Comparison of ENCODE assay signal across 13 mouse cellular contexts in genomic region chr7:80833651-80834532, GRCm38 (mm10). TPM values are rescaled to one million over a fixed set of nuclear protein-coding genes. Genes with fewer than 3 reads are reported as not detected.
A peak's percentile ranks its signal among the peaks of the same experiment; 100 is the strongest.
DNase-seq lines count a peak whose midpoint lies in the region; ATAC-seq and TF ChIP-seq lines count a peak whose summit lies in the region.
"Had no signal": no experiment of that assay in that cellular context is flagged by ENCODE, and none has a peak within 500 bp of the region (broad histone marks: within the 10 kb centered on the region; RNA-seq: fewer than 3 reads in every experiment).

No protein-coding gene starts in this region.

- H3K27me3 ChIP-seq in heart, embryonic 10.5 days (ENCODE audit: insufficient read depth, poor library complexity, severe bottlenecking): no peaks in the 10 kb centered on the region
- H3K27me3 ChIP-seq in spleen, adult 2 months (ENCODE audit: control insufficient read depth, insufficient read depth, low read length): no peaks in the 10 kb centered on the region
- no peaks in the 10 kb centered on the region for H3K27me3 ChIP-seq in intestine, embryonic 16.5 days (replicated peaks; ENCODE audit: control insufficient read depth, insufficient read depth, low read length)
- H3K27me3 ChIP-seq in midbrain, embryonic 11.5 days (ENCODE audit: control insufficient read depth, insufficient read depth, low read length): no peaks in the 10 kb centered on the region
- H3K27me3 ChIP-seq: heart, embryonic 15.5 days; hindbrain, embryonic 12.5 days; neural tube, embryonic 15.5 days; stomach, embryonic 15.5 days had no signal

- H3K36me3 ChIP-seq in heart, embryonic 10.5 days: no peaks in the 10 kb centered on the region
- H3K36me3 ChIP-seq in spleen, adult 2 months (ENCODE audit: control insufficient read depth, insufficient read depth, low read length): no peaks in the 10 kb centered on the region
- H3K36me3 ChIP-seq in intestine, embryonic 16.5 days (ENCODE audit: control insufficient read depth, insufficient read depth, low read length): no peaks in the 10 kb centered on the region
- no peaks in the 10 kb centered on the region for H3K36me3 ChIP-seq in midbrain, embryonic 11.5 days (ENCODE audit: control insufficient read depth, insufficient read depth, low read length)
- H3K36me3 ChIP-seq: embryonic facial prominence, embryonic 10.5 days; heart, embryonic 15.5 days; hindbrain, embryonic 12.5 days; neural tube, embryonic 15.5 days; stomach, embryonic 15.5 days had no signal

- no peak for TF ChIP-seq POLR2A in spleen, adult 2 months (IDR thresholded peaks at IDR 0.05; ENCODE audit: low read depth, low read length)

- H3K4me2 ChIP-seq in intestine, embryonic 16.5 days (ENCODE audit: low read depth, low read length): no peak overlapping the region
- H3K4me2 ChIP-seq in midbrain, embryonic 11.5 days: no peak overlapping the region

- no peak for TF ChIP-seq CTCF in spleen, adult 2 months (IDR thresholded peaks at IDR 0.05; ENCODE audit: extremely low read depth, insufficient read depth, insufficient read length, insufficient replicate concordance)

- no peak overlapping the region for H3K27ac ChIP-seq in heart, embryonic 10.5 days
- 0 out of 2 replicates have a peak overlapping the region, but pooled peaks have one; percentile 18 for H3K27ac ChIP-seq in spleen, adult 2 months (ENCODE audit: insufficient read depth, low read length)
- H3K27ac ChIP-seq in intestine, embryonic 16.5 days (ENCODE audit: low read length): no peak overlapping the region
- no peak overlapping the region for H3K27ac ChIP-seq in midbrain, embryonic 11.5 days (ENCODE audit: low read depth, low read length)
- H3K27ac ChIP-seq: embryonic facial prominence, embryonic 10.5 days; hindbrain, embryonic 12.5 days; neural tube, embryonic 15.5 days; stomach, embryonic 15.5 days had no signal

- H3K4me3 ChIP-seq in heart, embryonic 10.5 days: no peak overlapping the region
- H3K4me3 ChIP-seq in spleen, adult 2 months (ENCODE audit: extremely low read depth, insufficient read depth, insufficient read length): no peak overlapping the region
- H3K4me3 ChIP-seq in intestine, embryonic 16.5 days (ENCODE audit: low read length): no peak overlapping the region
- no peak overlapping the region for H3K4me3 ChIP-seq in midbrain, embryonic 11.5 days (ENCODE audit: low read depth, low read length)
- H3K4me3 ChIP-seq: embryonic facial prominence, embryonic 10.5 days; heart, embryonic 15.5 days; hindbrain, embryonic 12.5 days; neural tube, embryonic 15.5 days; stomach, embryonic 15.5 days had no signal

- intact Hi-C loops in heart, postnatal 14 days (cut with DNase I): no loop called here
- intact Hi-C loops in gastrocnemius, postnatal 36 days (cut with DNase I): no loop called here

- peak; percentile 67 for ATAC-seq in intestine, embryonic 16.5 days
- no peak for ATAC-seq in midbrain, embryonic 11.5 days (ENCODE audit: low FRiP score)

- H3K4me1 ChIP-seq in heart, embryonic 10.5 days: peaks cover 8% of the 10 kb centered on the region; the same call in 1 of the 2 replicates
- H3K4me1 ChIP-seq in spleen, adult 2 months (ENCODE audit: control insufficient read depth, insufficient read depth, insufficient read length): peaks cover 2% of the 10 kb centered on the region
- H3K4me1 ChIP-seq in intestine, embryonic 16.5 days (ENCODE audit: control insufficient read depth, insufficient read depth, low read length): peaks cover 8% of the 10 kb centered on the region
- H3K4me1 ChIP-seq in midbrain, embryonic 11.5 days (ENCODE audit: control insufficient read depth, insufficient read depth, low read length): no peaks in the 10 kb centered on the region

- WGBS in heart, embryonic 10.5 days: 31% methylated on average over 12 of the region's 12 CpGs
- 59% methylated on average over 12 of the region's 12 CpGs for WGBS in spleen, adult 2 months
- 35% methylated on average over 12 of the region's 12 CpGs for WGBS in intestine, embryonic 16.5 days
- 38% methylated on average over 12 of the region's 12 CpGs for WGBS in midbrain, embryonic 11.5 days

- no peak overlapping the region for H3K9ac ChIP-seq in intestine, embryonic 16.5 days (ENCODE audit: low read depth, low read length)
- no peak overlapping the region for H3K9ac ChIP-seq in midbrain, embryonic 11.5 days (ENCODE audit: low read length)
- H3K9ac ChIP-seq: heart, embryonic 15.5 days; hindbrain, embryonic 12.5 days; neural tube, embryonic 15.5 days; stomach, embryonic 15.5 days had no signal

- H3K9me3 ChIP-seq in heart, embryonic 10.5 days: no peaks in the 10 kb centered on the region
- no peaks in the 10 kb centered on the region for H3K9me3 ChIP-seq in intestine, embryonic 16.5 days (ENCODE audit: control insufficient read depth, low read length)
- no peaks in the 10 kb centered on the region for H3K9me3 ChIP-seq in midbrain, embryonic 11.5 days (ENCODE audit: control insufficient read depth, low read length)
- H3K9me3 ChIP-seq: embryonic facial prominence, embryonic 10.5 days; heart, embryonic 15.5 days; hindbrain, embryonic 12.5 days; neural tube, embryonic 15.5 days; stomach, embryonic 15.5 days had no signal

- DNase-seq in heart, embryonic 10.5 days (ENCODE audit: low spot score): peak; percentile 53
- DNase-seq in heart, postnatal 14 days: no peak
- DNase-seq in spleen, adult 2 months (ENCODE audit: low read depth in 1 of 2, low spot score in 2 of 2): no peak
- no peak for DNase-seq in spleen, postnatal 14 days (ENCODE audit: low spot score in 2 of 2)
- DNase-seq in thymus, postnatal 25 days: peak; percentile 52
- DNase-seq in midbrain, embryonic 11.5 days (ENCODE audit: low spot score, missing footprints): no peak
- no peak for DNase-seq in gastrocnemius, postnatal 36 days

RNA-seq across cellular contexts. Expression of gene Iqgap1, which starts 8.1 kb away (rescaled TPM):
- 37.7 and 39.5 TPM in 2 replicates for polyA plus RNA-seq in heart, embryonic 10.5 days (2016; fragmentation: Nextera tagmentation; extraction: Ambion mirVana)
- 10 to 100 TPM; 60.2 to 61.0 TPM for total RNA-seq in heart, postnatal 14 days (2021)
- 55.9 and 70.9 TPM in 2 replicates for polyA plus RNA-seq in spleen, adult 2 months (2012; rRNA removed)
- 64.3 and 66.2 TPM in 2 replicates for polyA plus RNA-seq in intestine, embryonic 16.5 days (2015; fragmentation: Nextera tagmentation; extraction: Ambion mirVana)
- 23.5 and 24.8 TPM in 2 replicates for polyA plus RNA-seq in midbrain, embryonic 11.5 days (2014; fragmentation: Nextera tagmentation; extraction: Ambion mirVana)
- 10 to 100 TPM; 15.7 to 17.2 TPM for total RNA-seq in gastrocnemius, postnatal 36 days (2021)

RNA-seq across cellular contexts. Expression of gene Zscan2, which starts 26.8 kb away (rescaled TPM):
- polyA plus RNA-seq in heart, embryonic 10.5 days (2016; fragmentation: Nextera tagmentation; extraction: Ambion mirVana): 2.3 and 2.5 TPM in 2 replicates
- 1 to 10 TPM; 5.2 to 7.0 TPM for total RNA-seq in heart, postnatal 14 days (2021)
- 4.3 and 6.5 TPM in 2 replicates for polyA plus RNA-seq in spleen, adult 2 months (2012; rRNA removed)
- polyA plus RNA-seq in intestine, embryonic 16.5 days (2015; fragmentation: Nextera tagmentation; extraction: Ambion mirVana): 1.4 TPM in 2 replicates
- polyA plus RNA-seq in midbrain, embryonic 11.5 days (2014; fragmentation: Nextera tagmentation; extraction: Ambion mirVana): 3.8 and 5.0 TPM in 2 replicates
- 1 to 10 TPM; 1.3 TPM for total RNA-seq in gastrocnemius, postnatal 36 days (2021)

Comparison
In these comparisons a context has a peak if more than half of its experiments do, and no peak if none do; other contexts are left out.
1. DNase-seq: peak in heart, embryonic 10.5 days (single experiment) and thymus, postnatal 25 days (single experiment); none in heart, postnatal 14 days (0 of 2), spleen, adult 2 months (0 of 2), spleen, postnatal 14 days (0 of 2), midbrain, embryonic 11.5 days (single experiment) and gastrocnemius, postnatal 36 days (0 of 2).